Mouse (Mus musculus): ENCODE measurements around the gene Rfwd3. TPM values are rescaled to one million over a fixed set of nuclear protein-coding genes. Genes with fewer than 3 reads are reported as not detected.
"Not testable (repeated sequence)": the region's sequence is repeated elsewhere in the genome, so short reads cannot be mapped to it uniquely, and the experiment has no call there.

The Rfwd3 gene
- polyA plus RNA-seq, 1 experiment from 2014 or later, result 80.2 TPM

DNA sequence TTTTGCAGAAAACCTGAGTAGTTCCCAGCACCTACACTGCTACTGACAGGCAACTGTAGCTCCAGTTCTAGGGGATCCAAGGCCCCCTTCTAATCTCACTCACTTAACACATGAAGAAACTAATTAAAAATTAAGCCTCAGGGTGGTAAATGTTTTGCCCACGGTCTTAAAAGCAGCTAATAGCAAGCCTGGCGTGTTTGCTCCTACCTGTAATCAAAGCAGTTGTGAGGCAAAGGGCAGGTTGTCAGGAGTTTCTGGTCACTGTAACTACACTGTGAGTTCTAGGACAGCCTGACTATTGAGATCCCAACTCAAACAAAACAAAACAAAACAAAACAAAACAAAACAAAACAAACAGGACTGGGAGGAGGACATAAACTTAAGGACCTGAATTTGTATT, 49.9 kb downstream of the Rfwd3 start:
- no peak overlapping the region for H3K4me3 ChIP-seq (replicated peaks)
- no peaks in the 10 kb centered on the region for H3K27me3 ChIP-seq
- H3K36me3 ChIP-seq, result peaks cover 4% of the 10 kb centered on the region
- WGBS, result 47% methylated on average over 2 of the region's 2 CpGs
- no peak overlapping the region for H3K9ac ChIP-seq (replicated peaks)
- no peak overlapping the region for H3K27ac ChIP-seq
- no peak for ATAC-seq (ENCODE audit: insufficient number of reproducible peaks, insufficient read depth, low FRiP score, low TSS enrichment, low read depth)
- H3K4me1 ChIP-seq (replicated peaks), result peaks cover 5% of the 10 kb centered on the region; the same call in 1 of the 2 replicates
- no peaks in the 10 kb centered on the region for H3K9me3 ChIP-seq
- H3K4me2 ChIP-seq, result no peak overlapping the region

DNA sequence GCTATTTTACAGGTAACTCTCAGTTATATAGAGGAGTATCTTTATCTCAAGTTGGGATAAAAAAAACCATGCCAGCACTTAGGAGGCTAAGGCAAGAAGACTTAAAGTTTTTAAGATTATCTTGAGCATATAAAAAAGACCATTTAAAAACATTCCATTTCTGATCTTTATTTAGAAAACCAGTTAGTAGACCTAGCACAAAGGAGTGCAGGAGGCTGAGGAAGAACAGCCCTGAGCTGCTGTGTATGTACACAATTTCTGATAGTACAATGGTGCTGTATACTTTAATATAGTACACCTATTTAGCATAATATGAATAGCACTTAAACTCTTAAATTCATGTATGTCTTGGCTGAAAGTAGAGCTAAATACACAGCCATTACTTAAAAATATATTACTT, 51.9 kb downstream of the Rfwd3 start:
- Histone ChIP-seq H3K4me3 (replicated peaks) (no peak overlapping the region), H3K9ac (replicated peaks) (no peak overlapping the region), H3K27me3 (no peaks in the 10 kb centered on the region), H3K4me1 (replicated peaks) (peaks cover 5% of the 10 kb centered on the region; the same call in 1 of the 2 replicates), H3K4me2 (no peak overlapping the region), H3K27ac (no peak overlapping the region), H3K36me3 (no peaks in the 10 kb centered on the region), H3K9me3 (no peaks in the 10 kb centered on the region)
- ATAC-seq (ENCODE audit: insufficient number of reproducible peaks, insufficient read depth, low FRiP score, low TSS enrichment, low read depth), result no peak

DNA sequence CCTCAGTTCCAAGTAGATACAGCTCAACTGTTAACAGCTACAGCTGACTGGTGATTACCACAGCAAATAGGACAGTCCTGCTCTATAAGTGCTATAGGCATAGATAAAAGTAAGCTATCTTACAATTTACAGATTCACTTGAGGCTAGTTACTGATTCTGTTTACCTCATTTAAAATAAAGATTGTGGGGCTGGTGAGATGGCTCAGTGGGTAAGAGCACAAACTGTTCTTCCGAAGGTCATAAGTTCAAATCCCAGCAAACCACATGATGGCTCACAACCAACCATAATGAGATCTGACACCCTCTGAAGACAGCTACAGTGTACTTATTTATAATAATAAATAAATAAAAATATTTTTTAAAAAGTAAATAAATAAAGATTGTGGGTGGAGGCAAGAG, 53.2 kb downstream of the Rfwd3 start:
- ATAC-seq (ENCODE audit: insufficient number of reproducible peaks, insufficient read depth, low FRiP score, low TSS enrichment, low read depth); H3K4me2 ChIP-seq; H3K4me3 ChIP-seq (replicated peaks); H3K9ac ChIP-seq (replicated peaks); H3K4me1 ChIP-seq (replicated peaks); H3K27ac ChIP-seq; H3K9me3 ChIP-seq; H3K36me3 ChIP-seq; H3K27me3 ChIP-seq: not testable (repeated sequence)
- WGBS, result 86% methylated on average over 1 of the region's 1 CpGs

DNA sequence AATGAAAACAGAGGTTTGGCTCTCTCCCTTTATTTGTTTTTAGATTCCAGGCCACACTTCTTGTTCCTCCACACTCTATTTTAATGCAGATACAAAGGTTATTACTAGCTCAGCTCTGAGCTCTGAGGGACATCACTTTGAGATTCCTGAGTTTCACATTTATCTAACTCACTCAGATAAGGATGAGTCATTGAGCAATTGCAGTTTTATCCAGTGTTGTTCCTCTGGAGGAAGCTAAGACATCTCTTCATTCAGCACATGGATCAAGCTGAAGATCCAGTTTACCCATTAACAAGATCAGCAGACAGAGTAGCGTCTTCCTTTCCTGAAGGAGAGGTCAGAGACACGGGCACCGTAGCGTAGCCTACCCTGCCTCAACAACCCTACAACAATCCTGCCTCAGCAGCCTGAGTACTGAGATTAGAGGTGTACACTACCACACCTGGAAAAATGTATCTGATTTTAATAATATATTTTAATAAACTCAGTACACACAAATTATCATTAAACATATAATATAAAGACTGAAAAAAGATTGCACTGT, 53.7 kb downstream of the Rfwd3 start:
- ATAC-seq (ENCODE audit: insufficient number of reproducible peaks, insufficient read depth, low FRiP score, low TSS enrichment, low read depth), result no peak
- 87% methylated on average over 4 of the region's 4 CpGs for WGBS
- no peak overlapping the region for H3K27ac ChIP-seq
- no peak overlapping the region for H3K4me3 ChIP-seq (replicated peaks)
- no peak overlapping the region for H3K4me2 ChIP-seq
- peaks cover 5% of the 10 kb centered on the region; the same call in 1 of the 2 replicates for H3K4me1 ChIP-seq (replicated peaks)
- H3K27me3 ChIP-seq, result no peaks in the 10 kb centered on the region
- H3K36me3 ChIP-seq, result no peaks in the 10 kb centered on the region
- H3K9me3 ChIP-seq, result no peaks in the 10 kb centered on the region
- H3K9ac ChIP-seq (replicated peaks), result no peak overlapping the region

DNA sequence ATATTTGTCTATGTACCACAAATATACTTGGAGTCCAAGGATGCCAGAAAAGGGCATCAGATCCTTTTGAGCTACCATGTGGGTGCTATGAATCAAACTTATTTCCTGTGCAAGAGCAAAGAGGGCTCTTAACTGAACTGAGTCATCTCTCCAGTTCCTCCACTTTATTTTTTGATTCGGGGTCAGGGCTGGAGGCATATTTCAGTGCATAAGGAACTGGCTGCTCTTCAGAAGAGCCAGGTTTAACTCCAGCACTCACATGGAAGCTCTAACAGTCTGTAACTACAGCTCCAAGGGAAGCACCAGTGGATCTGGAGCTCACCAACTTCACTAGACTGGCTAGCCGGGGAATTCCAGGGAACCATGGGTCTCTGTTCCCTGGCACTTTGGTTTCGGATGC, 62.7 kb downstream of the Rfwd3 start:
- no peak for ATAC-seq (ENCODE audit: insufficient number of reproducible peaks, insufficient read depth, low FRiP score, low TSS enrichment, low read depth)
- H3K4me1 ChIP-seq (replicated peaks), result peaks cover 6% of the 10 kb centered on the region; the same call in 1 of the 2 replicates
- H3K27me3 ChIP-seq, result no peaks in the 10 kb centered on the region
- no peak overlapping the region for H3K4me3 ChIP-seq (replicated peaks)
- 83% methylated on average over 3 of the region's 3 CpGs for WGBS
- H3K9me3 ChIP-seq, result no peaks in the 10 kb centered on the region
- no peak overlapping the region for H3K27ac ChIP-seq
- H3K36me3 ChIP-seq, result no peaks in the 10 kb centered on the region
- no peak overlapping the region for H3K4me2 ChIP-seq
- no peak overlapping the region for H3K9ac ChIP-seq (replicated peaks)

DNA sequence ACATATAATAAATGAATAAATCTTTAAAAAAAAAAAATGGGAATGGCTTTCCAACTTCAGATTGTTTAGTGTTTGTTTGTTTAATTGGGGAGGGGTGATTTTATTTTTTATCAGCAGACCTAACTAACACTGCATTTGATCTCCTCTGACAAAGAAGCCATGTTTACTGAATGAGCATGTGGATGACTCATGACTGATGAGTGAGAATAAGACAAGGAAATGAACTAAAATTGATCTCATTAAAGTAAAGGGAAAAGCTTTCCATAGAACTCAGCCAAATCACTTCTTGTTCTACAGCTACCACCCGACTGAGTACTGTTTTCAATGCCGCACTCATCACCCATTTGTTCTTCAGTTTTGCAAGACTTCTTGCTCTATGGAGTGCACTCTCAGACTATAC, 66.3 kb downstream of the Rfwd3 start:
- no peak overlapping the region for H3K4me3 ChIP-seq (replicated peaks)
- ATAC-seq (ENCODE audit: insufficient number of reproducible peaks, insufficient read depth, low FRiP score, low TSS enrichment, low read depth), result no peak
- no peak overlapping the region for H3K27ac ChIP-seq
- no peak overlapping the region for H3K4me2 ChIP-seq
- 94% methylated on average over 2 of the region's 2 CpGs for WGBS
- no peaks in the 10 kb centered on the region for H3K36me3 ChIP-seq
- no peaks in the 10 kb centered on the region for H3K27me3 ChIP-seq
- no peaks in the 10 kb centered on the region for H3K9me3 ChIP-seq
- H3K4me1 ChIP-seq (replicated peaks), result peaks cover 6% of the 10 kb centered on the region; the same call in 1 of the 2 replicates
- H3K9ac ChIP-seq (replicated peaks), result no peak overlapping the region

DNA sequence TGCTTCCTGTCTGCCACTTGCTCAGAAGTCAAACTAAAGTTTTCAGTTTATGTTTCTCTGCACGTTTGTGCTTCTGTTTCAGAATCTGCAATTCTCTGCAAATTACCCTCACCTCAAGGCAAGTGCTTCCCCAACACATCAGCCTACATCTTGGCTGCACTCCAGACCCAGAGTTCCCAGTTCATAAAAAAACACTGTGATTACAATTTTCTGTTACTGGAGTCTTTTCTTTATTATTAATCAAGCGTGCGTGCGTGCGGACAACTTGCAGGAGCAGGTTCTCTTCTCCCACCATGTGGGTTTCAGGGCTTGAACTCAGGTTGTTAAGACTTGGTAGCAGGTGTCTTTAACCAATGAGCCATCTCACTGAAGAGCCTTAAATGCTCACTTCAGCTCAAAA, 75.9 kb downstream of the Rfwd3 start:
- no peaks in the 10 kb centered on the region for H3K9me3 ChIP-seq
- no peak overlapping the region for H3K27ac ChIP-seq
- ATAC-seq (ENCODE audit: insufficient number of reproducible peaks, insufficient read depth, low FRiP score, low TSS enrichment, low read depth), result no peak
- H3K4me3 ChIP-seq (replicated peaks), result no peak overlapping the region
- H3K4me1 ChIP-seq (replicated peaks), result peaks cover 5% of the 10 kb centered on the region; the same call in 1 of the 2 replicates
- H3K36me3 ChIP-seq, result no peaks in the 10 kb centered on the region; the same call in 1 of the 2 replicates
- no peaks in the 10 kb centered on the region for H3K27me3 ChIP-seq
- 75% methylated on average over 5 of the region's 5 CpGs for WGBS
- no peak overlapping the region for H3K9ac ChIP-seq (replicated peaks)
- no peak overlapping the region for H3K4me2 ChIP-seq

Other genes with a start within 250 kb of the Rfwd3 start
- 23.2 and 24.2 TPM in 2 replicates for gene Exosc6, start 243.9 kb downstream of the Rfwd3 start, polyA plus RNA-seq (2016; fragmentation: Nextera tagmentation; extraction: Ambion mirVana)
- gene Clec18a, start 207.8 kb downstream of the Rfwd3 start, polyA plus RNA-seq (2016; fragmentation: Nextera tagmentation; extraction: Ambion mirVana), result 0.24 TPM in 1 of 2 replicates, not detected in the other
- 14.5 and 14.7 TPM in 2 replicates for gene Pdpr, start 205.6 kb downstream of the Rfwd3 start, polyA plus RNA-seq (2016; fragmentation: Nextera tagmentation; extraction: Ambion mirVana)
- gene Glg1, start 41.0 kb downstream of the Rfwd3 start, polyA plus RNA-seq (2016; fragmentation: Nextera tagmentation; extraction: Ambion mirVana), result 87.5 and 99.2 TPM in 2 replicates
- 0.24 and 0.84 TPM in 2 replicates for gene Mlkl, start 38.0 kb upstream of the Rfwd3 start, polyA plus RNA-seq (2016; fragmentation: Nextera tagmentation; extraction: Ambion mirVana)
- gene Fa2h, start 93.6 kb upstream of the Rfwd3 start, polyA plus RNA-seq (2016; fragmentation: Nextera tagmentation; extraction: Ambion mirVana), result not detected in 2 replicates
- gene Wdr59, start 221.9 kb upstream of the Rfwd3 start, polyA plus RNA-seq (2016; fragmentation: Nextera tagmentation; extraction: Ambion mirVana), result 7.9 and 8.0 TPM in 2 replicates
- gene Znrf1, start 235.9 kb upstream of the Rfwd3 start, polyA plus RNA-seq (2016; fragmentation: Nextera tagmentation; extraction: Ambion mirVana), result 69.4 and 76.7 TPM in 2 replicates

Measured in limb, embryonic 12.5 days (tissue).